Mouse (Mus musculus) heart, postnatal 0 days (tissue): ENCODE data around the gene Trpm4. TPM values are rescaled to one million over a fixed set of nuclear protein-coding genes. Genes with fewer than 3 reads are reported as not detected.
A peak's percentile ranks its signal among the peaks of the same experiment; 100 is the strongest.

Experiments
- ATAC-seq: fragments of 200-750 bp; cut with Nextera tagmentation; 2 replicates; pipeline ENCODE4 v1.8.0; 2017; ENCODE audit warnings: low read depth, moderate number of reproducible peaks, moderate library complexity; ENCODE audit not compliant: insufficient read depth
- DNase-seq: peaks from one replicate; pipeline ENCODE4 v3.0.0-alpha.2; 2016; ENCODE audit warnings: low spot score
- H3K27ac ChIP-seq: fragments of 300-500 bp; sonication (generic); 2 replicates; pipeline ENCODE4 v1.5.1; 2014; ENCODE audit warnings: low read depth, mild to moderate bottlenecking
- H3K27me3 ChIP-seq: fragments of 300-500 bp; sonication (generic); 2 replicates; pipeline ENCODE4 v1.6.1; 2014; ENCODE audit warnings: low read length, mixed read lengths; ENCODE audit not compliant: control insufficient read depth, insufficient read depth
- H3K36me3 ChIP-seq: fragments of 300-500 bp; sonication (generic); replicated peaks from 2 replicates; pipeline ENCODE4 v1.6.1; 2014; ENCODE audit warnings: low read length, mixed read lengths; ENCODE audit not compliant: control insufficient read depth, insufficient read depth
- H3K4me1 ChIP-seq: fragments of 300-500 bp; sonication (generic); 2 replicates; pipeline ENCODE4 v1.6.1; 2014; ENCODE audit warnings: antibody characterized with exemption; ENCODE audit not compliant: control insufficient read depth, insufficient read depth
- H3K4me2 ChIP-seq: fragments of 300-500 bp; sonication (generic); 2 replicates; pipeline ENCODE4 v1.6.1; 2014; ENCODE audit warnings: low read depth, mild to moderate bottlenecking, low read length, moderate library complexity
- H3K4me3 ChIP-seq: fragments of 300-500 bp; sonication (generic); 2 replicates; pipeline ENCODE4 v1.5.1; 2014; ENCODE audit warnings: low read depth, low read length
- H3K9ac ChIP-seq: fragments of 300-500 bp; sonication (generic); replicated peaks from 2 replicates; pipeline ENCODE4 v1.6.1; 2014; ENCODE audit warnings: low read depth, low read length, mixed read lengths
- H3K9me3 ChIP-seq: fragments of 300-500 bp; sonication (generic); replicated peaks from 2 replicates; pipeline ENCODE4 v1.6.1; 2016; ENCODE audit warnings: low read length; ENCODE audit not compliant: control insufficient read depth
- CTCF ChIP-seq: IDR thresholded peaks from 2 replicates; pipeline ENCODE4 v1.5.1; 2016; ENCODE audit warnings: antibody characterized with exemption, control low read depth, low read depth
- EP300 ChIP-seq: IDR thresholded peaks from 2 replicates; pipeline ENCODE4 v1.6.1; 2016; ENCODE audit warnings: antibody characterized with exemption, low read depth
- WGBS: fragments of 180-500 bp; shearing (Covaris S2); extraction: QIAGEN DNeasy Blood & Tissue Kit; methylation state at CpG from one replicate; pipeline ENCODE4 v1.1.7; 2014; 5-methylcytosine and 5-hydroxymethylcytosine counted together
- polyA plus RNA-seq: library from polyadenylated mRNA; unstranded; fragments of >200 nt; fragmentation: Nextera tagmentation; extraction: Ambion mirVana; gene quantifications from 2 replicates; pipeline ENCODE4 v1.2.1, GENCODE M21; 2015
- total RNA-seq: library from RNA; depleted of rRNA; stranded (reverse); fragments of >200 nt; gene quantifications from 2 replicates; pipeline ENCODE4 v1.2.3, GENCODE M21; 2014; ENCODE audit warnings: low replicate concordance

The Trpm4 gene
- total and polyA plus RNA-seq, 2 experiments from 2014 or later, result 14.2 to 44.0 TPM

GRCm38 (mm10) chr7:45308551-45309240 lies 24.9 kb downstream of the Trpm4 start:
- Histone ChIP-seq H3K4me2 (no peak overlapping the region), H3K4me3 (no peak overlapping the region), H3K9me3 (no peaks in the 10 kb centered on the region), H3K4me1 (0 out of 2 replicates have a peak, but pooled peaks cover 4% of the 10 kb centered on the region), H3K27ac (no peak overlapping the region), H3K36me3 (peaks cover 49% of the 10 kb centered on the region), H3K27me3 (no peaks in the 10 kb centered on the region), H3K9ac (no peak overlapping the region)
- WGBS, result 75% methylated on average over 15 of the region's 15 CpGs
- no peak for TF ChIP-seq EP300
- no peak for TF ChIP-seq CTCF
- ATAC-seq (no peak), DNase-seq (no peak)

- Histone ChIP-seq H3K4me2 (no peak overlapping the region; the same call in 1 of the 2 replicates), H3K36me3 (peaks cover 60% of the 10 kb centered on the region)
- DNase-seq, result peak; percentile 42
Measured at GRCm38 (mm10) chr7:45305275-45305674, 28.3 kb downstream of the Trpm4 start.

GRCm38 (mm10) chr7:45304869-45305268 lies 28.7 kb downstream of the Trpm4 start:
- no peak for ATAC-seq
- WGBS, result 55% methylated on average over 12 of the region's 13 CpGs
- peaks cover 56% of the 10 kb centered on the region for H3K36me3 ChIP-seq

More at GRCm38 (mm10) chr7:45305275-45305674, 28.3 kb downstream of the Trpm4 start:
- Histone ChIP-seq H3K27ac (no peak overlapping the region), H3K9me3 (no peaks in the 10 kb centered on the region), H3K27me3 (no peaks in the 10 kb centered on the region), H3K4me1 (no peaks in the 10 kb centered on the region), H3K4me3 (no peak overlapping the region), H3K9ac (no peak overlapping the region)
- 24% methylated on average over 16 of the region's 17 CpGs for WGBS
- 0 out of 2 replicates have a peak, but pooled peaks have one; percentile 42 for ATAC-seq
- TF ChIP-seq CTCF, result peak; percentile 73
- TF ChIP-seq EP300, result no peak

GRCm38 (mm10) chr7:45302626-45303025 lies 31.0 kb downstream of the Trpm4 start:
- Histone ChIP-seq H3K9me3 (no peaks in the 10 kb centered on the region), H3K4me2 (no peak overlapping the region), H3K27me3 (no peaks in the 10 kb centered on the region), H3K4me1 (no peaks in the 10 kb centered on the region), H3K4me3 (no peak overlapping the region), H3K9ac (no peak overlapping the region), H3K36me3 (peaks cover 47% of the 10 kb centered on the region), H3K27ac (no peak overlapping the region)
- TF ChIP-seq EP300 (no peak), CTCF (no peak)
- DNase-seq, result no peak
- 56% methylated on average over 8 of the region's 8 CpGs for WGBS
- ATAC-seq, result no peak

More at GRCm38 (mm10) chr7:45304869-45305268, 28.7 kb downstream of the Trpm4 start:
- no peak for DNase-seq
- Histone ChIP-seq H3K4me3 (no peak overlapping the region), H3K9me3 (no peaks in the 10 kb centered on the region), H3K4me2 (no peak overlapping the region; the same call in 1 of the 2 replicates), H3K9ac (no peak overlapping the region), H3K4me1 (no peaks in the 10 kb centered on the region), H3K27me3 (no peaks in the 10 kb centered on the region), H3K27ac (no peak overlapping the region)
- TF ChIP-seq CTCF (no peak), EP300 (no peak)

- no peak overlapping the region for H3K27ac ChIP-seq
- no peaks in the 10 kb centered on the region for H3K4me1 ChIP-seq
- DNase-seq, result peak; percentile 56
- H3K4me2 ChIP-seq, result no peak overlapping the region
- H3K27me3 ChIP-seq, result no peaks in the 10 kb centered on the region
- no peak overlapping the region for H3K4me3 ChIP-seq
- H3K9ac ChIP-seq, result no peak overlapping the region
- TF ChIP-seq CTCF, result peak; percentile 70
- TF ChIP-seq EP300, result no peak
- ATAC-seq, result peak; percentile 68
- peaks cover 31% of the 10 kb centered on the region for H3K36me3 ChIP-seq
- 20% methylated on average over 6 of the region's 6 CpGs for WGBS
- H3K9me3 ChIP-seq, result no peaks in the 10 kb centered on the region
Measured at GRCm38 (mm10) chr7:45300270-45300669, 33.3 kb downstream of the Trpm4 start.

GRCm38 (mm10) chr7:45299752-45300151 lies 33.8 kb downstream of the Trpm4 start:
- ATAC-seq, result peak; percentile 88

More at GRCm38 (mm10) chr7:45299752-45300151, 33.8 kb downstream of the Trpm4 start:
- Histone ChIP-seq H3K4me3 (no peak overlapping the region), H3K27me3 (no peaks in the 10 kb centered on the region), H3K36me3 (peaks cover 28% of the 10 kb centered on the region), H3K27ac (no peak overlapping the region), H3K9me3 (no peaks in the 10 kb centered on the region), H3K4me2 (no peak overlapping the region), H3K4me1 (no peaks in the 10 kb centered on the region), H3K9ac (no peak overlapping the region)
- peak; percentile 68 for DNase-seq
- WGBS, result 7% methylated on average over 5 of the region's 5 CpGs
- TF ChIP-seq CTCF (peak; percentile 82), EP300 (no peak)
